Mouse (Mus musculus): ENCODE measurements at regions not wholly inside any gene's neighbourhood (a gene's known extent, or its start where the extent isn't known, plus 50 kb on each side); places are given as distances from the start of the nearest gene placed in this dataset.

DNA sequence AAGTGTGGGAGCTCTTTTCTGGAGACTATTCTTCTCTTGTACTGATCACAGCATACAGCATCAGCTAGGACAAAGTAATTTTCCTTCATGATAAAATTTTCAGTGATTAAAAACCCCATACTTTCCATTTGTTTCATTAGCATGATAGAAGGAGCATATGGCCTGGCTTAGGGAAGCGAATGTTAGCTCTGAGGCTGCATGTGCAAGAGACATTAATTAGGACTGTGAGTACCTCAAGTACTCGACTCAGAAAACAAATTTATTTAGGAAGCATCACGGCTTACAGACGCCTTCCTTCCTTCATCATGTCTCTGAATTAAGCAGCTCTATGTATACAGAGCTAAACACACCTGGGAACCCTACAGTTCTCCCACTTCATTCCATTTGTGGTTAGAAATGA lies 193.6 kb upstream of the Itga4 start:
- no peaks in the 10 kb centered on the region for H3K27me3 ChIP-seq (ENCODE audit: control insufficient read depth)
- no peaks in the 10 kb centered on the region for H3K4me1 ChIP-seq (ENCODE audit: control insufficient read depth)
- H3K36me3 ChIP-seq (ENCODE audit: control insufficient read depth), result no peaks in the 10 kb centered on the region
- no peaks in the 10 kb centered on the region for H3K9me3 ChIP-seq (ENCODE audit: control insufficient read depth, low read length)
- H3K4me3 ChIP-seq (replicated peaks), result no peak overlapping the region
- TF ChIP-seq GATA1 (IDR thresholded peaks at IDR 0.05; ENCODE audit: low read length) (no peak), TAL1 (IDR thresholded peaks at IDR 0.05; ENCODE audit: low read length) (no peak)

DNA sequence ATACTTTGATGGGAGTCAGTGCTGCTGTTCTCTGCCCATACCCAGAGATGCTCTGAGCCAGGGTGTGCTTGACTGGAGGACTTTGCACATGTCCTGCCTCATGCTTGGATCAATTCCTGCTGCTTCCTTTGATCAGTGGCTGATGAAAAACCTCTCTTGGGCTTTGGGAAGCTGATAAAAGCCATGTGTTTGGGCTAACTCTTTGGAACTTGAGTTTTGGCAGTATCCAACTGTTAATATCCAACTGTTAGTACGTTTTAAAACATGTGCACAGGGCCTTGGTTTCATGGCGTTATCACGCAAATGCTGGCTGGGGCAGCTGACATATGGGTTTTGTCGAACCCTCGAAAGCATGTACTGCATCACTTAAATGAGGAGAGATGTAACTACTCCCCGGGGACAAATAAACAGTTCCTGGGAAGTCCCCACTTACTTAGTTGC lies 193.0 kb upstream of the Itga4 start:
- H3K4me3 ChIP-seq (replicated peaks), result no peak overlapping the region
- no peaks in the 10 kb centered on the region for H3K27me3 ChIP-seq (ENCODE audit: control insufficient read depth)
- no peaks in the 10 kb centered on the region for H3K36me3 ChIP-seq (ENCODE audit: control insufficient read depth)
- no peaks in the 10 kb centered on the region for H3K9me3 ChIP-seq (ENCODE audit: control insufficient read depth, low read length)
- TF ChIP-seq GATA1 (IDR thresholded peaks at IDR 0.05; ENCODE audit: low read length) (no peak), TAL1 (IDR thresholded peaks at IDR 0.05; ENCODE audit: low read length) (no peak)
- no peaks in the 10 kb centered on the region for H3K4me1 ChIP-seq (ENCODE audit: control insufficient read depth)

DNA sequence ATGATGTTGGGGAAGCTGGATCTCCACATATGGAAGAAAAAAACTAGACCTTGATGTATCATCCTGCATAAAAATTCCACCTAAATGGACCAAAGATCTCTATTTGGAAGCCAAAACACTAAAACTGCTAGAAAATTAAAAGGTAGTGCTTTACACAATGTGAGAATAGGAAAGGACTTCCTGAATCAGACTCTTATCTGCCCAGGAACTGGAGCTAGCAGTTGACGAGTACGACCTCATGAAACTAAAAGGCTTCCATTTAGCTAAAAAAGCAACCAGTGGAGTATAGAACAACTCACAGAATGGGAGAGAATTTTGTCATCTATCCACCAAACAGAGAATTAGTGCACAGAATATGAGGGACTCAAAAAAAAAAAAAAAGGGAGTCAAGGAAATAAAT lies 191.6 kb upstream of the Itga4 start:
- H3K36me3 ChIP-seq (ENCODE audit: control insufficient read depth), result no peaks in the 10 kb centered on the region
- no peaks in the 10 kb centered on the region for H3K4me1 ChIP-seq (ENCODE audit: control insufficient read depth)
- TF ChIP-seq TAL1 (IDR thresholded peaks at IDR 0.05; ENCODE audit: low read length), result no peak
- TF ChIP-seq GATA1 (IDR thresholded peaks at IDR 0.05; ENCODE audit: low read length), result no peak

DNA sequence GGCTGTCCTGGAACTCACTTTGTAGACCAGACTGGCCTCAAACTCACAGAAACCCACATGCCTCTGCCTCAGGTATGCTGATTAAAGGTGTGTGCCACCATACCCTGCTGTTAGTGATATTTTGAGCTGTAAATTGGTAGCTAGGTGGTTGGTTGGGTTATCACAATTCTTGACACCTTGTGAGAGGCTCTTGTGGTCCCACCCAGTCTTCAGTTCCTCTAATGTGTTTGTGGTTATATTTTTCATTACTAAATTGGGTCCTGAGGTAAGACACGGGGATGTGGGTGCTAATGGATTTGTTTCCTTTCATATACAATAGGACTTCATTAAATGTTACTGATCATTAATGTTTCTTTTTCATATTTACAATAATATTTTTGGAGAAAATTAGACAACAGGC lies 189.9 kb upstream of the Itga4 start:
- no peaks in the 10 kb centered on the region for H3K9me3 ChIP-seq (ENCODE audit: control insufficient read depth, low read length)
- H3K4me3 ChIP-seq (replicated peaks), result no peak overlapping the region
- no peak for TF ChIP-seq TAL1 (IDR thresholded peaks at IDR 0.05; ENCODE audit: low read length)
- TF ChIP-seq GATA1 (IDR thresholded peaks at IDR 0.05; ENCODE audit: low read length), result no peak

More for the DNA sequence above, 191.6 kb upstream of the Itga4 start:
- Histone ChIP-seq H3K27me3 (ENCODE audit: control insufficient read depth) (no peaks in the 10 kb centered on the region), H3K9me3 (ENCODE audit: control insufficient read depth, low read length) (no peaks in the 10 kb centered on the region), H3K4me3 (replicated peaks) (no peak overlapping the region)

DNA sequence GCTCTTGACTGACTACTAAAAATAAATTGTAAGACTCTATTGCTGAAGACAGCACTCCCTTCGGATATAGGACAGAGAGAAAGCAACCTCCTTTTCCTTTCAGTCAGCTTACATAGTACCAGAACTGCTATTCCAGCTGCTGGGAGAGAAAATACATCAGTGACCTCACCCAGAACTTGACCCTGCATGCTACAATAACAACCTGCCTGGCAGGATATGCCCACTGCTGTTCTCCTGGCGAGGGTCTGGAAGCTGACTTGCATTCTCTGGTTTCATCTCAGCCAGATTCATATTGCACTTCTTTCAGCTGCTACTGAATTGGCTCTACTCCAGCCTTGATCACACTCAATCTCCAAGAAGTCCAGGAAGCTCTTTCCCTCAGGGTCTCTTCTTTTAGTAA lies 179.1 kb upstream of the Itga4 start:
- H3K9me3 ChIP-seq (ENCODE audit: control insufficient read depth, low read length), result no peaks in the 10 kb centered on the region
- TF ChIP-seq GATA1 (IDR thresholded peaks at IDR 0.05; ENCODE audit: low read length) (no peak), TAL1 (IDR thresholded peaks at IDR 0.05; ENCODE audit: low read length) (no peak)
- H3K27me3 ChIP-seq (ENCODE audit: control insufficient read depth), result no peaks in the 10 kb centered on the region
- 0 out of 2 replicates have a peak, but pooled peaks cover 1% of the 10 kb centered on the region for H3K4me1 ChIP-seq (ENCODE audit: control insufficient read depth)
- H3K36me3 ChIP-seq (ENCODE audit: control insufficient read depth), result no peaks in the 10 kb centered on the region
- H3K4me3 ChIP-seq (replicated peaks), result no peak overlapping the region

More for the DNA sequence above, 189.9 kb upstream of the Itga4 start:
- H3K27me3 ChIP-seq (ENCODE audit: control insufficient read depth), result no peaks in the 10 kb centered on the region
- H3K4me1 ChIP-seq (ENCODE audit: control insufficient read depth), result no peaks in the 10 kb centered on the region
- H3K36me3 ChIP-seq (ENCODE audit: control insufficient read depth), result no peaks in the 10 kb centered on the region

DNA sequence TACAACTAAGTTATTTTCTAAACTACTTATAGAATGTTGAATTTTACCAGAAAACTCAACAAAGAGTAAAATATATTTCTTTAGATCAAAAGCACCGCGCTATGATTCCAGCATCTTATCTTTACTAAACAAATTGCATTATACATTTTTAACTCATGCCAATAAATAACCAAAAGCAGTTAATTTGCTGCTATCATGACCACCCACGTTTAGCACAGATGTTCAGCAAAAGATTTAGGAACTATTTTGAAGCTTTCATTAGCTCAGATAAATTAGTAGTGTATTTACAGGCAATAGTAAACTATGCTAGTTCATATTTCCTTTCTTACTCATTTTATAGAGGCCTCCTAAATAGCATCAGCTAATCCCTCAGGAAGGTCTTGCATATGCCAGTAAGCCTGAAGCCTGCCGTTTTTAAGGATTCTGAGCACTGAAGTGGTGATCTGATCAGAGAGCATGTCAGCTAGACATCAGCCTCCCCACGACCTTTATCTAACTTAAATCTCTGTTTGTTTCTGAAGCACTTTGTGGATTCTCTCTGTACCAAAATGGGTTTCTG lies 176.3 kb upstream of the Itga4 start:
- Histone ChIP-seq H3K9me3 (ENCODE audit: control insufficient read depth, low read length) (no peaks in the 10 kb centered on the region), H3K4me1 (ENCODE audit: control insufficient read depth) (peaks cover 4% of the 10 kb centered on the region), H3K27me3 (ENCODE audit: control insufficient read depth) (no peaks in the 10 kb centered on the region), H3K4me3 (replicated peaks) (no peak overlapping the region), H3K36me3 (ENCODE audit: control insufficient read depth) (no peaks in the 10 kb centered on the region)
- TF ChIP-seq GATA1 (IDR thresholded peaks at IDR 0.05; ENCODE audit: low read length) (no peak), TAL1 (IDR thresholded peaks at IDR 0.05; ENCODE audit: low read length) (no peak)

DNA sequence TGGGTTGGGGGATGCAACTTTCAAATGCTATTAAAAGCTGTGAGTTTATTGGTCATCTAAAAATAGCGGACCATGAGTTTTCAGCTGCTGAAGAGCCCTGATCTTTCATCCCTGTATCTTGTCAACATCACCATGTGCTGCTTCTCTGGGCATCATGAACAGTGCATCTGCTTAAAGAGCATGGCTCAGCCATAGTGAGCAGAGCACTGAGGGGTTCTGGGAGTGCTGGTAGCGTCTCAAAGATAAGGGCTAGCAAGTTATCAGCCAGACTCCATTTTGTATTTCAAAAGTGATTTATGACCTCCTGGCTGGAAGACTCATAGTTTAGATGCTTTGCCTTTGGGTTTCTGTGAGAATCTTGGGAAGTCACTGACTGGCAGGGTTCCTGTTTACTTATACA lies 173.5 kb upstream of the Itga4 start:
- Histone ChIP-seq H3K9me3 (ENCODE audit: control insufficient read depth, low read length) (no peaks in the 10 kb centered on the region), H3K27me3 (ENCODE audit: control insufficient read depth) (no peaks in the 10 kb centered on the region), H3K36me3 (ENCODE audit: control insufficient read depth) (no peaks in the 10 kb centered on the region), H3K4me1 (ENCODE audit: control insufficient read depth) (peaks cover 9% of the 10 kb centered on the region), H3K4me3 (replicated peaks) (no peak overlapping the region)
- TF ChIP-seq GATA1 (IDR thresholded peaks at IDR 0.05; ENCODE audit: low read length), result no peak
- TF ChIP-seq TAL1 (IDR thresholded peaks at IDR 0.05; ENCODE audit: low read length), result no peak

DNA sequence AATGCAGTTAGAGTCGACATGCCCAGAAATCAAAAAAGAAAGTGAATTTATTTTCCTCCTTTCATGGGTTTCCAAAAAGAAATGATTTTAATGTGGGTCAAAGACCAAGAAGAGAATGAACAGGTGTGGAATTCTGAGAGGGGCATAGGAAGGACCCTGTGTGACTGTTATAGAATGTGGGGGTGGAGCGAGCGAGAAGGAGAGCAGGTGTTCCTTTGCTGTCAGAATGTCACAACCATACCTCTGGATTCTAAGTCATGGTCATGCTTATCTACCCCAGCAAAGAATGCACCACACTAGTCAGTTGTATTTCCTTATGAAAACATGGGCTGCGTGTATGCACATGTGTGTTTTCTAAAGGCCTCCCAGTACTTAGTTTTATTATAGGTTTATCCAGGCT lies 168.9 kb upstream of the Itga4 start:
- no peak overlapping the region for H3K4me3 ChIP-seq (replicated peaks)
- H3K27me3 ChIP-seq (ENCODE audit: control insufficient read depth), result no peaks in the 10 kb centered on the region
- no peaks in the 10 kb centered on the region for H3K36me3 ChIP-seq (ENCODE audit: control insufficient read depth)
- TF ChIP-seq GATA1 (IDR thresholded peaks at IDR 0.05; ENCODE audit: low read length), result no peak
- TF ChIP-seq TAL1 (IDR thresholded peaks at IDR 0.05; ENCODE audit: low read length), result no peak
- peaks cover 8% of the 10 kb centered on the region for H3K4me1 ChIP-seq (ENCODE audit: control insufficient read depth)
- no peaks in the 10 kb centered on the region for H3K9me3 ChIP-seq (ENCODE audit: control insufficient read depth, low read length)

DNA sequence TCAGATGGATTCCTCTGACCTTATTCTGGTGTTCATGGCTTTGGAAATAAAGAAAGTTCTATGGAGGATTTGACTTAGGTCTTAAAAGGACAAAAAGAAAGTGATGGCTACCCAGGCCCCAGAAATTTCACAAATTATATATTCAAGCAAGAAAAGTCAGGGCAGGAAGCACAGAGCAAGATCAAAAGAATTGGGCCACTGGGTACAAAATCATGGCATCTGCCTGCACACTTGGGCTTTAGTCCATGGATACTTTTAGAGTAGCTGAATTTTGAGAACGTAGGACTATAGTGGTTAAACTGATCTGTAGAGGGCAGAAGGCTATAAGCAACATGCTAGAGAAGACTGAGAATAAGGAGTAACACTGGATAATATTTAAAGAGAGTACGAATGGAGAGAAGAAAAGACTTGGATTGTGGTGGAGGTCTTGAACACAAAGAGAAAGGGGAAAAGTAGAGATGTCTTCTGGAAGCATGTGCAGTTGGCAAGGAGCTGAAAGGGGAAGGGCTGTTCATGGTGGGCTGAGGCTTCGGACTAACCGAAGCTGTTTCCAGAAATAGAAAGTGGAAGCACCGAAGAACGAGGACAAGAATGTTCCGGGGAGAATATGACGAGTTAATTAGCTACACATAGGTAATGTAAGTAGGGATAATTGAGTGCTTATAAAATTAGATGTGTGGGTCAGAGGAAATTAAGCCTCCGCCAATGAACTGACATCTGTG lies 168.2 kb upstream of the Itga4 start:
- TF ChIP-seq TAL1 (IDR thresholded peaks at IDR 0.05; ENCODE audit: low read length) (no peak), GATA1 (IDR thresholded peaks at IDR 0.05; ENCODE audit: low read length) (no peak)
- Histone ChIP-seq H3K27me3 (ENCODE audit: control insufficient read depth) (no peaks in the 10 kb centered on the region), H3K36me3 (ENCODE audit: control insufficient read depth) (no peaks in the 10 kb centered on the region), H3K4me3 (replicated peaks) (no peak overlapping the region), H3K4me1 (ENCODE audit: control insufficient read depth) (peaks cover 8% of the 10 kb centered on the region), H3K9me3 (ENCODE audit: control insufficient read depth, low read length) (no peaks in the 10 kb centered on the region)

Data from erythroblast, embryonic 14.5 days (primary cell).